Mouse (Mus musculus): Measurements from ENCODE around the gene Tex9.
"Not testable (repeated sequence)": the region's sequence is repeated elsewhere in the genome, so short reads cannot be mapped to it uniquely, and the experiment has no call there.

Gene Tex9

GRCm38 (mm10) chr9:72479276-72479675 lies 12.7 kb downstream of the Tex9 start:
- no peak for DNase-seq (ENCODE audit: low spot score in 2 of 2)

- no peak for DNase-seq (ENCODE audit: low spot score in 2 of 2)
Measured at GRCm38 (mm10) chr9:72477306-72477705, 14.7 kb downstream of the Tex9 start.

GRCm38 (mm10) chr9:72475511-72475910 lies 16.5 kb downstream of the Tex9 start:
- peak in 1 of 2 experiments; percentile 22 for DNase-seq (ENCODE audit: low spot score in 2 of 2)

GRCm38 (mm10) chr9:72469851-72470250 lies 22.2 kb downstream of the Tex9 start:
- DNase-seq (ENCODE audit: low spot score in 2 of 2), result no peak

- no peak for DNase-seq (ENCODE audit: low spot score in 2 of 2)
Measured at GRCm38 (mm10) chr9:72468616-72469015, 23.4 kb downstream of the Tex9 start.

GRCm38 (mm10) chr9:72467551-72468407 lies 24.2 kb downstream of the Tex9 start:
- DNase-seq (ENCODE audit: low spot score in 2 of 2), result no peak

GRCm38 (mm10) chr9:72465754-72466181 lies 26.2 kb downstream of the Tex9 start:
- DNase-seq (ENCODE audit: low spot score in 2 of 2), result no peak

GRCm38 (mm10) chr9:72464806-72465205 lies 27.2 kb downstream of the Tex9 start:
- no peak for DNase-seq (ENCODE audit: low spot score in 2 of 2)

GRCm38 (mm10) chr9:72462427-72462826 lies 29.6 kb downstream of the Tex9 start:
- no peak for DNase-seq (ENCODE audit: low spot score in 2 of 2)

GRCm38 (mm10) chr9:72460767-72461166 lies 31.2 kb downstream of the Tex9 start:
- no peak for DNase-seq (ENCODE audit: low spot score in 2 of 2)

GRCm38 (mm10) chr9:72459703-72460102 lies 32.3 kb downstream of the Tex9 start:
- no peak for DNase-seq (ENCODE audit: low spot score in 2 of 2)

GRCm38 (mm10) chr9:72458233-72458632 lies 33.8 kb downstream of the Tex9 start:
- DNase-seq (ENCODE audit: low spot score in 2 of 2), result peak; percentile 25 to 56

GRCm38 (mm10) chr9:72456374-72456773 lies 35.6 kb downstream of the Tex9 start:
- no peak for DNase-seq (ENCODE audit: low spot score in 2 of 2)

- not testable (repeated sequence) for DNase-seq (ENCODE audit: low spot score in 2 of 2)
Measured at GRCm38 (mm10) chr9:72454281-72454680, 37.7 kb downstream of the Tex9 start.

GRCm38 (mm10) chr9:72451111-72451510 lies 40.9 kb downstream of the Tex9 start:
- DNase-seq (ENCODE audit: low spot score in 2 of 2), result no peak

- no peak for DNase-seq (ENCODE audit: low spot score in 2 of 2)
Measured at GRCm38 (mm10) chr9:72450363-72450762, 41.6 kb downstream of the Tex9 start.

GRCm38 (mm10) chr9:72449841-72450240 lies 42.2 kb downstream of the Tex9 start:
- DNase-seq (ENCODE audit: low spot score in 2 of 2), result no peak

GRCm38 (mm10) chr9:72449367-72449766 lies 42.6 kb downstream of the Tex9 start:
- DNase-seq (ENCODE audit: low spot score in 2 of 2), result no peak

GRCm38 (mm10) chr9:72448026-72448425 lies 44.0 kb downstream of the Tex9 start:
- peak in 1 of 2 experiments; percentile 43 for DNase-seq (ENCODE audit: low spot score in 2 of 2)

GRCm38 (mm10) chr9:72441927-72442715 lies 49.9 kb downstream of the Tex9 start:
- DNase-seq (ENCODE audit: low spot score in 2 of 2), result no peak

GRCm38 (mm10) chr9:72440948-72441926 lies 50.8 kb downstream of the Tex9 start:
- no peak for DNase-seq (ENCODE audit: low spot score in 2 of 2)
